Comparison of ENCODE assay signal across 16 mouse cellular contexts in genomic region chr11:56901201-56901600, GRCm38 (mm10).
"Had no signal": no experiment of that assay in that cellular context is flagged by ENCODE, and none has a peak within 500 bp of the region (broad histone marks: within the 10 kb centered on the region; RNA-seq: fewer than 3 reads in every experiment).

No protein-coding gene starts in this region.

- H3K4me1 ChIP-seq: neural tube, embryonic 12.5 days; stomach, embryonic 15.5 days had no signal

- H3K4me2 ChIP-seq: lung, embryonic 14.5 days; midbrain, embryonic 12.5 days; neural tube, embryonic 12.5 days; stomach, embryonic 15.5 days had no signal

- H3K9ac ChIP-seq: liver, embryonic 14.5 days; lung, embryonic 14.5 days; midbrain, embryonic 12.5 days; neural tube, embryonic 12.5 days; stomach, embryonic 15.5 days had no signal

- H3K27me3 ChIP-seq: neural tube, embryonic 12.5 days; stomach, embryonic 15.5 days had no signal

- H3K4me3 ChIP-seq: midbrain, embryonic 10.5 days; midbrain, embryonic 12.5 days; neural tube, embryonic 12.5 days; stomach, embryonic 15.5 days had no signal

- H3K9me3 ChIP-seq: midbrain, embryonic 10.5 days; midbrain, embryonic 12.5 days; neural tube, embryonic 12.5 days; stomach, embryonic 15.5 days had no signal

- DNase-seq: lung, adult 18-20 months; lung, embryonic 14.5 days; lung, postnatal 10 days; lung, postnatal 4 days; midbrain, embryonic 14.5 days; right cerebral cortex, postnatal 14 days; right cerebral cortex, postnatal 4 days; thymus, adult 2 months; thymus, postnatal 25 days; thymus, postnatal 4 days had no signal

- H3K36me3 ChIP-seq: midbrain, embryonic 10.5 days; midbrain, embryonic 12.5 days; neural tube, embryonic 12.5 days; stomach, embryonic 15.5 days had no signal

- H3K27ac ChIP-seq: liver, embryonic 14.5 days; midbrain, embryonic 10.5 days; midbrain, embryonic 12.5 days; neural tube, embryonic 12.5 days; stomach, embryonic 15.5 days; stomach, postnatal 0 days had no signal
